Mouse (Mus musculus): ENCODE data around the gene Msantd1. TPM values are rescaled to one million over a fixed set of nuclear protein-coding genes. Genes with fewer than 3 reads are reported as not detected.

Msantd1 gene
- polyA plus RNA-seq, 1 experiment from 2014 or later, result 2.2 TPM

- H3K4me2 ChIP-seq, result no peak overlapping the region
- no peak overlapping the region for H3K4me3 ChIP-seq
- no peak overlapping the region for H3K27ac ChIP-seq
- 75% methylated on average over 9 of the region's 9 CpGs for WGBS
- peaks cover 76% of the 10 kb centered on the region for H3K36me3 ChIP-seq (ENCODE audit: poor library complexity, severe bottlenecking)
- H3K9ac ChIP-seq, result no peak overlapping the region
- H3K9me3 ChIP-seq (replicated peaks), result no peaks in the 10 kb centered on the region
- no peak for ATAC-seq
- H3K27me3 ChIP-seq, result no peaks in the 10 kb centered on the region
- no peaks in the 10 kb centered on the region; the same call in 1 of the 2 replicates for H3K4me1 ChIP-seq
Observed at GRCm38 (mm10) chr5:34908726-34909633, 1.2 kb downstream of the Msantd1 start.

GRCm38 (mm10) chr5:34909634-34910503 is 2.1 kb downstream of the Msantd1 start:
- H3K27ac ChIP-seq, result no peak overlapping the region
- no peak overlapping the region for H3K4me2 ChIP-seq
- no peaks in the 10 kb centered on the region for H3K9me3 ChIP-seq (replicated peaks)
- no peak for ATAC-seq
- H3K4me1 ChIP-seq, result no peaks in the 10 kb centered on the region; the same call in 1 of the 2 replicates
- peaks cover 67% of the 10 kb centered on the region for H3K36me3 ChIP-seq (ENCODE audit: poor library complexity, severe bottlenecking)
- no peak overlapping the region for H3K9ac ChIP-seq
- 89% methylated on average over 1 of the region's 1 CpGs for WGBS
- H3K27me3 ChIP-seq, result no peaks in the 10 kb centered on the region
- no peak overlapping the region for H3K4me3 ChIP-seq

- Histone ChIP-seq H3K9me3 (replicated peaks) (no peaks in the 10 kb centered on the region), H3K4me3 (no peak overlapping the region), H3K4me1 (no peaks in the 10 kb centered on the region; the same call in 1 of the 2 replicates), H3K4me2 (no peak overlapping the region), H3K27me3 (no peaks in the 10 kb centered on the region), H3K9ac (no peak overlapping the region), H3K27ac (no peak overlapping the region), H3K36me3 (ENCODE audit: poor library complexity, severe bottlenecking) (peaks cover 61% of the 10 kb centered on the region)
- no peak for ATAC-seq
- WGBS, result 80% methylated on average over 4 of the region's 4 CpGs
Observed at GRCm38 (mm10) chr5:34910504-34910815, 2.6 kb downstream of the Msantd1 start.

DNA sequence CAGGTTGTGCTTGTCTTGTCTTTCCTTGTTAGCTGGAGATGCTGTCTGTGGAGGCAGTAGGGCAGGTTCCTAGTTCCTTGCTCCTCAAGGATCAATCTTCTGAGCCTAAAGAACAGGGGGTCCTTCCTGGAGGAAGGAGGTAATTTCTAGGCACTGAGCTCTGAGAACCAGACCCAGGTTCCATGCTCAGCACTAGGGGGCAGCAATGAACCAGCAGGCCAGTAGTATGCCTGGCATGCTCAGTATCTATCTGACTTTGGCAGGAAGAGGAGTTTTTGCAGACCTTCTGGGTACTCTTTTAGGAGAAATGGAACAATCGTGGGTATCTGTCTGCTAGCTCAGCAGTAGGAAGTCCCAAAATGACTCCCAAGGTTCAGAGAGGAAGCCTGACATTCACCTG is 8.0 kb downstream of the Msantd1 start:
- no peaks in the 10 kb centered on the region for H3K9me3 ChIP-seq (replicated peaks)
- peak; percentile 79 for ATAC-seq
- peaks cover 15% of the 10 kb centered on the region for H3K4me1 ChIP-seq
- H3K36me3 ChIP-seq (ENCODE audit: poor library complexity, severe bottlenecking), result peaks cover 10% of the 10 kb centered on the region; the same call in 1 of the 2 replicates
- H3K9ac ChIP-seq, result no peak overlapping the region
- no peak overlapping the region for H3K4me3 ChIP-seq
- no peak overlapping the region for H3K4me2 ChIP-seq
- 31% methylated on average over 1 of the region's 1 CpGs for whole genome bisulfite sequencing
- no peak overlapping the region for H3K27ac ChIP-seq
- H3K27me3 ChIP-seq, result no peaks in the 10 kb centered on the region

GRCm38 (mm10) chr5:34917234-34917655 is 9.4 kb downstream of the Msantd1 start:
- H3K36me3 ChIP-seq (ENCODE audit: poor library complexity, severe bottlenecking), result peaks cover 11% of the 10 kb centered on the region
- H3K4me2 ChIP-seq, result no peak overlapping the region; the same call in 1 of the 2 replicates
- WGBS, result 41% methylated on average over 10 of the region's 10 CpGs
- peak overlapping the region; percentile 41 for H3K27ac ChIP-seq
- no peaks in the 10 kb centered on the region for H3K27me3 ChIP-seq
- ATAC-seq, result peak; percentile 65
- H3K9me3 ChIP-seq (replicated peaks), result no peaks in the 10 kb centered on the region
- H3K9ac ChIP-seq, result peak overlapping the region; percentile 7; the same call in 1 of the 2 replicates
- H3K4me1 ChIP-seq, result peaks cover 15% of the 10 kb centered on the region
- no peak overlapping the region for H3K4me3 ChIP-seq

DNA sequence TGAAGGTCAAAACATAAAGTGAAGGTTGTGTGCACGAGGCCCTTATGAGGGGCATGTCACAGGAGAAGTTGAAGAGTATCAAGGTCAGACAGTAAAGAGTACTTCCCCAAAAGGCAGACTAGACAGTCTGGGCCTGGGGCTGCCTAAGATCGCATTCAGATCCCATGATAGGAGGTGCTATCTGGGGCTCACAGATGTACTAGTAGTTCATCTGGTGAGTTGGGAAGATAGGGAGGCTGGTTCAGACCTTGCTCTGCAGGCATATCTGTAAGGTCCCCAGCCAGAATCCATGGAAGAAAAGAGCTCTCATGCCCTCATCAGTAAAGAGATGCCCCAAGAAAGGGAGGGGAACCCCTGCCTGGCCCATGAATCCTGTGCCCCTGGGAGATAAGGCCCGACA is 11.0 kb downstream of the Msantd1 start:
- peaks cover 26% of the 10 kb centered on the region for H3K36me3 ChIP-seq (ENCODE audit: poor library complexity, severe bottlenecking)
- 93% methylated on average over 3 of the region's 3 CpGs for WGBS
- peaks cover 15% of the 10 kb centered on the region for H3K4me1 ChIP-seq
- no peak for ATAC-seq
- no peak overlapping the region for H3K4me3 ChIP-seq
- H3K9me3 ChIP-seq (replicated peaks), result no peaks in the 10 kb centered on the region
- H3K27me3 ChIP-seq, result no peaks in the 10 kb centered on the region
- H3K4me2 ChIP-seq, result no peak overlapping the region
- no peak overlapping the region for H3K27ac ChIP-seq
- no peak overlapping the region for H3K9ac ChIP-seq

GRCm38 (mm10) chr5:34922531-34922930 is 14.7 kb downstream of the Msantd1 start:
- no peak overlapping the region for H3K9ac ChIP-seq
- peaks cover 2% of the 10 kb centered on the region for H3K4me1 ChIP-seq
- no peak overlapping the region for H3K4me3 ChIP-seq
- no peaks in the 10 kb centered on the region; the same call in 1 of the 2 replicates for H3K9me3 ChIP-seq (replicated peaks)
- peaks cover 45% of the 10 kb centered on the region for H3K36me3 ChIP-seq (ENCODE audit: poor library complexity, severe bottlenecking)
- ATAC-seq, result no peak
- WGBS, result 82% methylated on average over 6 of the region's 6 CpGs
- no peak overlapping the region for H3K4me2 ChIP-seq
- no peak overlapping the region for H3K27ac ChIP-seq
- no peaks in the 10 kb centered on the region for H3K27me3 ChIP-seq

DNA sequence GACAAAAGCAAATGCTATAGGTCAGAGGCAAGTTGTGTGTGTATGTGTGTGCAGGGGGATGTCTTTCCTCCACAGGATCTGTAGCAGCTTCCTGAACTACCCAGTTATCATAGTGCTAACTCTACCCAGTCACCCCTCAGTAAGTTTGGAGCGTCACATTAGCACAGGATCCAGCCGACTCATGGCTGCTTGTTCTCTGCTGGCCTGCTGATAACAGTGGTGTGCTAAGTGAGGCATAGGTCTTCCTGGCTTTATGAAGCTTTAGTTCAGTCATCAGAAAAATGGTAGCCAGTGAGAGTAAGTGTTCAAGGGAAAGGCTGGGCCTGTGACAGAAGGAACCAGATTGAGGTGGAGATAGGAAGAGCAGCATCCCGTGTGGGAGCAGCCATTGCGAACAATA is 16.1 kb downstream of the Msantd1 start:
- H3K4me1 ChIP-seq, result no peaks in the 10 kb centered on the region
- no peak overlapping the region for H3K4me2 ChIP-seq
- no peak for ATAC-seq
- no peak overlapping the region for H3K9ac ChIP-seq
- H3K27ac ChIP-seq, result no peak overlapping the region
- peaks cover 45% of the 10 kb centered on the region for H3K36me3 ChIP-seq (ENCODE audit: poor library complexity, severe bottlenecking)
- no peak overlapping the region for H3K4me3 ChIP-seq
- no peaks in the 10 kb centered on the region; the same call in 1 of the 2 replicates for H3K9me3 ChIP-seq (replicated peaks)
- WGBS, result 90% methylated on average over 4 of the region's 4 CpGs
- H3K27me3 ChIP-seq, result no peaks in the 10 kb centered on the region

GRCm38 (mm10) chr5:34924519-34924918 is 16.7 kb downstream of the Msantd1 start:
- no peaks in the 10 kb centered on the region; the same call in 1 of the 2 replicates for H3K9me3 ChIP-seq (replicated peaks)
- H3K4me3 ChIP-seq, result no peak overlapping the region
- 89% methylated on average over 7 of the region's 7 CpGs for WGBS
- ATAC-seq, result no peak
- H3K4me2 ChIP-seq, result no peak overlapping the region
- peaks cover 45% of the 10 kb centered on the region for H3K36me3 ChIP-seq (ENCODE audit: poor library complexity, severe bottlenecking)
- H3K27ac ChIP-seq, result no peak overlapping the region
- H3K4me1 ChIP-seq, result no peaks in the 10 kb centered on the region
- no peak overlapping the region for H3K9ac ChIP-seq
- H3K27me3 ChIP-seq, result no peaks in the 10 kb centered on the region

DNA sequence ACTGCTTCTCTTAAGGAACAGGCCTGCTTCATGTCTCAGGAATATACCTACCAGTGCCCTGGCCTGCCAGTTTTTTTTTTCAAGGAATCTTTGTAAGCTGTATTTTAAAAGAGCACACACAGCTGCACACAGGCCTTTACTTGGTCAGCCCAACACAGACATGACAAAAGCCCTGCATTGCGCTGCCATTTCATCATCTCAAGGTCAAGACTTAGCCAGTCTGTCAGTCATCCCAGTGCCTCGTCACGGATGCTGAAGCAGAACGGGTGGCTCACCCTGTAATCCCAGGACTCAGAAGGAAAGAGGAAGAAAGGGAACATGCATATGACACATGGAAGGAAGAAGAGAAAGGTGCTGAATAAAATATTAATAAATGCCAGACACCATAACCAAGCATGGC is 19.8 kb downstream of the Msantd1 start:
- Histone ChIP-seq H3K36me3 (ENCODE audit: poor library complexity, severe bottlenecking) (peaks cover 30% of the 10 kb centered on the region), H3K4me2 (no peak overlapping the region), H3K4me1 (peaks cover 15% of the 10 kb centered on the region), H3K27me3 (no peaks in the 10 kb centered on the region), H3K9ac (no peak overlapping the region), H3K27ac (no peak overlapping the region), H3K9me3 (replicated peaks) (no peaks in the 10 kb centered on the region; the same call in 1 of the 2 replicates), H3K4me3 (no peak overlapping the region)
- ATAC-seq, result no peak
- 94% methylated on average over 4 of the region's 4 CpGs for WGBS

DNA sequence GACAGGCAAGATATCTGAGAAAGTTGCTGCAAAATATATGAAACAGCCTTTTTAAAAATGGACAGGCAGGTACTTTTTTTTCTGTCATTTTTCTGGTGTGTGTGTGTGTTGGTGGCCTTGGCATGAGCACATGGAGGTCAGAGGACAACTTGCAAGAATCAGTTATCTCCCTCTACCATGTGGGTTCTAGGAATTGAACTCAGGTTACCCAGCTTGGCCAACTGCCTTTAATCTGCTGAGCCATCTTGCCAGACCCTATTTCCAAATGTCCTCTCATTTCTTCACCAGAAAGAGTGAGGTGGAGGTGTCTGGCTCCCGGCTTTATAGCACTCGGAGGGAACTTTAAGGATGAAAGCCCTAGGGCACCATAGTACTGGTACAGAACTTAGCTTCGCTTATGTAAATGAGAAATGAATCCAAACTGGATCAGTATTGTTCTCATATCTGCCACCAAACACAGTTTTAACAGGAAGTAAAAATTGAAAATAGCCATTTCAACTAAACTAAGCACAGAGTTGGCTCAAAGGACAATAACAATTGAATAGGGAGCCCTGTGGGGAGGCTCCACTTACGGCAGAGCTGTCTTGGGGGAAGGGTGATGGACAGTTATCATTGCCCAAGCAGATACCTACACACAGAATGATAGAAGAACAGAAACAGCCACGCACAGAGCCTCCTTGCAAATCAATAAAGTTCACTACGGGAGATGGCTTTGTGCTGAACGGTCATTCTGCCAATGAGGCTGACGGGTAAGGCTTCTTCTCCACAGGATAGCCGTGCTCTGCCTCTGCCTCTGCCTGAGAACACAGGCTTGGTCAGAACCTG is 22.6 kb downstream of the Msantd1 start:
- peaks cover 15% of the 10 kb centered on the region for H3K4me1 ChIP-seq
- no peak for ATAC-seq
- no peak overlapping the region for H3K9ac ChIP-seq
- H3K27me3 ChIP-seq, result no peaks in the 10 kb centered on the region
- WGBS, result 85% methylated on average over 9 of the region's 9 CpGs
- no peaks in the 10 kb centered on the region; the same call in 1 of the 2 replicates for H3K9me3 ChIP-seq (replicated peaks)
- 0 out of 2 replicates have a peak, but pooled peaks cover 3% of the 10 kb centered on the region for H3K36me3 ChIP-seq (ENCODE audit: poor library complexity, severe bottlenecking)
- no peak overlapping the region for H3K4me3 ChIP-seq
- H3K4me2 ChIP-seq, result no peak overlapping the region
- no peak overlapping the region for H3K27ac ChIP-seq
